Mouse (Mus musculus): Measurements from ENCODE around the gene 9230110F15Rik.
"Not testable (repeated sequence)": the region's sequence is repeated elsewhere in the genome, so short reads cannot be mapped to it uniquely, and the experiment has no call there.

Gene 9230110F15Rik

DNA sequence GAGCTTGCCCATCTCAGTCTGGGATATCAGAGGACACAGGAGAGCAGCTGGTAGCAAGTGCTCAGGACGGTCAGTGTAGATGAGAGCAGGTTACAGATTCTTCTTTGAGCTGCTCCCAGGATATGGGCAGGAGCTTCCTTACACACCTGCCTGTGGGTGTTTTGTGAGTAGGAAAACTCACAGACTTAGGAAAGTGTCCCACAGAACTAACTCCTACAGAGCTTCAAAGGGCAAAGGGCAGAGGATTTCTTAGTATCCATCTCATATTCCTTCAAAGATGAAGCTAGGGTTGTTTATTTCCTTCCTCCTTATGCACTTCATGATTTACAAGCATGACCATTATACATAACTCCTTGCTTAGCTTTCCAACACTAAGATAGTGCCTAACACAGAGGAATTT, at the start of gene 9230110F15Rik:
9230110F15Rik (minus strand) TSS at position 101 of the 400 bp plus-strand sequence.
- no peak for DNase-seq (ENCODE audit: low spot score in 2 of 2)

DNA sequence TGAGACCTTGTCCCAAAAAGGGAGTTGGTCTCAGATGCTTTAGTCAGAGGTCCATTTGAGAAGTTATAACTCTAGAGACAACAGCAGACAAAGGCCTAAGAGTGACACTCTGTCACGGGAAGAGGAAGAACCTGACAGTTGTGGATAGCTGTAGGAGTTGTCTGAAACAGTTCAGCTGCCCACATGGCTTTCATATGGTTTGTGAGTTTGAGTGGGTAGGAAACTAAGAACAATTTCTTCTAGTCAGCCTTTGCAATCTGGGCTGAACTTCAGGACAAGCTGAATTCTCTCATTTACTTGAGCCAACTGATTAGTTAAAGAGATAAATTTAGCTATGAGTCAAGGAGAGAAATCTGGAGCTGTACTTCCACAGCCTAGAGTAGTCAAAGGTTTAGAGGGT, 49.2 kb upstream of the 9230110F15Rik start:
- DNase-seq (ENCODE audit: low spot score in 2 of 2), result not testable (repeated sequence)

DNA sequence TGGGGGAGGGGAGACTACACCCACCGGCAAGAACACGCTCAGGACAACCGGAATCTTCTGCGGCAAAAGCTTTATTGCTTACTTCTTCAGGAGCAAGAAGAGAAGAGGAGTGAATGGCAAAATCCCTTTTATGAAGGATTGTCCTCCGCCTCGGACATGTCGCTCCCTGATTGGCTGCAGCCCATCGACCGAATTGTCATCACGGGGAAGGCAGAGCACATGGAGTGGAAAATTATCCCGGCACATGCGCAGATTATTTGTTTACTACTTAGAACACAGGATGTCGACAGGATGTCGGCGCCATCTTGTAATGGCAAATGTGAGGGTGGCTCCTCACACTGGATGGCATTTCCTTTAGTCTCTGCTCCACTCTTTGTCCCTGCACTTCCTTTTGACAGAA, 26.1 kb downstream of the 9230110F15Rik start:
- not testable (repeated sequence) for DNase-seq (ENCODE audit: low spot score in 2 of 2)

DNA sequence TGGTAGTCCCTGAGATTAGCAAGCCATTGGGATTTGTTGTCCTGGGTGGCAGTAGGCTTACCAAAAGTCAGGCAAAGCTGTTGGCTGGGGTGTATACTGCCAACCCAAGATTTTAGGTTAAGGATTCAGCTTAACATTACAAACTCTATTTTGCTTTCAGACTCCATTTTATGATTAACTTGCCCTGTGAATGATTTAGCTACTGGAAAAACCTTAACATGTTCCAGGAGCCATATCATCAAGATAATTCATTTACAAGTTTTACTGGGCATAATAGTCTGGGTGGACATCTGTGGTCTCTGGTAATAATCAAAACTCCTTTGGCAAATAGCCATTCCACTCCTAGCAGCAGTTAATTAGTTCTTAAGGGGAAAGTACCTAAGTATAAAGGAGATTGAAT, 45.8 kb downstream of the 9230110F15Rik start:
- no peak for DNase-seq (ENCODE audit: low spot score in 2 of 2)

DNA sequence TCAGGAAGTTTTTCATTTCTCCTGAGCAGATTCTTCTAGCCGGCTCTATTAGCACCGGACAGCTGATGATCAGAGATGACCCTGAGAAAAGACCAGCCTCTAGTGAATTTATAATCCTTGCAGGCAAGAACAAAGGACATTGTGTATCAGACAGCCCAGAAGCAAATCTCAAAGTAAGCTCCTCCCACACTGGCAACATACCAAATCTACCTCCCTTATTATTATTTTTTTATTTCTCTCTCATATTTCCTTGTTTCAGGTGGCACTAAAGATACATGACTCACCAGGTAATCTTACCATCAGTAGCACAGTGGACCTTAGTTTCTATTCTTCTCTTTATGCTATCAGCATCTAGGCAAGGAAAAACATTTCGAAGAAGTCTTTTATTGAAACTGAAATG, 53.9 kb downstream of the 9230110F15Rik start, which contains the start of the genes Gm27235 and D730048I06Rik:
Gm27235 (minus strand) TSS at position 101 of the 400 bp plus-strand sequence.
D730048I06Rik (minus strand) TSS at position 112 of the 400 bp plus-strand sequence.
- no peak for DNase-seq (ENCODE audit: low spot score in 2 of 2)

All from natural killer cell, adult 2 months (primary cell).